Mouse (Mus musculus) spleen, adult 2 months (tissue): Measurements from ENCODE around the gene Spink2. TPM values are rescaled to one million over a fixed set of nuclear protein-coding genes. Genes with fewer than 3 reads are reported as not detected.
"Not testable (repeated sequence)": the region's sequence is repeated elsewhere in the genome, so short reads cannot be mapped to it uniquely, and the experiment has no call there.

Experiments used
- DNase-seq, 2 experiments: peaks; one replicate each; pipeline versions ENCODE4 v3.0.0 to v3.0.0-alpha.2; 2012 to 2021; ENCODE audit warnings: low spot score in 2 of 2, low read depth in 1 of 2
- H3K27ac ChIP-seq: fragments of 200-500 bp; 2 replicates; pipeline ENCODE4 v1.5.1; 2012; ENCODE audit warnings: low read length, inconsistent platforms; ENCODE audit not compliant: insufficient read depth
- H3K27me3 ChIP-seq: fragments of 200-500 bp; 2 replicates; pipeline ENCODE4 v1.6.1; 2012; ENCODE audit warnings: mild to moderate bottlenecking, moderate library complexity, low read length, inconsistent platforms; ENCODE audit not compliant: control insufficient read depth, insufficient read depth
- H3K36me3 ChIP-seq: fragments of 200-500 bp; 2 replicates; pipeline ENCODE4 v1.6.1; 2012; ENCODE audit warnings: mild to moderate bottlenecking, low read length, inconsistent platforms; ENCODE audit not compliant: control insufficient read depth, insufficient read depth
- H3K4me1 ChIP-seq: fragments of 200-500 bp; 2 replicates; pipeline ENCODE4 v1.6.1; 2011; ENCODE audit warnings: inconsistent platforms; ENCODE audit not compliant: control insufficient read depth, insufficient read depth, insufficient read length
- H3K4me3 ChIP-seq: fragments of 200-500 bp; 2 replicates; pipeline ENCODE4 v1.5.1; 2011; ENCODE audit warnings: mild to moderate bottlenecking, inconsistent platforms; ENCODE audit not compliant: insufficient read depth, insufficient read length; ENCODE audit errors: extremely low read depth
- CTCF ChIP-seq: fragments of 200-500 bp; IDR thresholded peaks from 2 replicates; pipeline ENCODE4 v1.5.1; 2011; ENCODE audit warnings: mild to moderate bottlenecking, inconsistent platforms; ENCODE audit not compliant: insufficient read depth, insufficient read length, insufficient replicate concordance; ENCODE audit errors: extremely low read depth
- POLR2A ChIP-seq: fragments of 200-500 bp; IDR thresholded peaks from 2 replicates; pipeline ENCODE4 v1.6.1; 2011; ENCODE audit warnings: low read depth, low read length, inconsistent platforms
- WGBS: fragments of 180-500 bp; shearing (Covaris S2); methylation state at CpG from one replicate; pipeline ENCODE4 v1.1.7; 2018; 5-methylcytosine and 5-hydroxymethylcytosine counted together
- polyA plus RNA-seq: library from polyadenylated mRNA; depleted of rRNA; stranded (reverse); fragments of >200 nt; gene quantifications from 2 replicates; pipeline ENCODE4 v1.2.3, GENCODE M21; 2012

Gene Spink2
- polyA plus RNA-seq, 1 experiment: 0.25 TPM

DNA sequence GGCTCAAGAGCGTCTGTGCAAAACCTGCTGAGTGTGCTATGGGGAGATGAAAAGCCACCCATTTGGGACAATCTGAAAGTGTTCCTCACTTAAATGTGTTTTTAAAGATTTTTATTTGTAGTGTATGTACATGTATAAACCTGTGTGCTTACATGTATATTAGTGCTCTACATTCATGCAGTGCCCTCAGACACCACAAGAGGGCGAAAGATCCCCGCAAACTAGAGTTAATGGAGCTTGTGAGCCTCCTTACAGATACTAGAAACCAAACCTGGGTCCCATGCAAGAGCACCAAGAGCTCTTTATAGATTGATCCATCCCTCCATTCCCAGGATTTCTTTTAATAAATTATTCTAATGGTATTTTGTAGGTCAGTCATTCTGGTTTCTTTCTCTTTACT, 17.3 kb downstream of the Spink2 start:
- Histone ChIP-seq H3K27ac (no peak overlapping the region), H3K4me3 (no peak overlapping the region), H3K27me3 (no peaks in the 10 kb centered on the region), H3K4me1 (no peaks in the 10 kb centered on the region), H3K36me3 (no peaks in the 10 kb centered on the region)
- TF ChIP-seq POLR2A (no peak), CTCF (peak; percentile 32; the same call in 1 of the 2 replicates)
- DNase-seq: peak; percentile 41 to 62
- WGBS: 48% methylated on average over 3 of the region's 3 CpGs

DNA sequence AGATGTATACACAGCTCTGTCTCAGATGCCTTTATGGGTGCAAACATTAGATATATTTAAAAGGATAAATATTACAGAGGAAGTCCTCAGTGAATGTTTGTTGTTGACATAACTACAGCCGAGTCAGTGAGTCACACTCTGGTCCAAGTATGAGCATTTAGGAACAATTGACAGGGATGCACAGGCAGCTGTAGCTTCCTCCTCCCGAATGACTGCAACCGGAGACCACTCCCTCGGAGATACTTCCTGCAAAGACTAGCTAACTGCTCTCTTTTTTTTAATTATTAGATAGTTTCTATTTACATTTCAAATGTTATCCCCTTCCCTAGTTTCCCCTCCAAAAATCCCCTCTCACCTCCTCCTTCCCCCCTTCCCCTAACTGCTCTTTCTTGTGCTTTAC, 18.0 kb downstream of the Spink2 start:
- DNase-seq: no peak
- H3K4me3 ChIP-seq: no peak overlapping the region
- H3K4me1 ChIP-seq: no peaks in the 10 kb centered on the region
- TF ChIP-seq CTCF (no peak), POLR2A (no peak)
- H3K27me3 ChIP-seq: no peaks in the 10 kb centered on the region
- H3K36me3 ChIP-seq: no peaks in the 10 kb centered on the region
- no peak overlapping the region for H3K27ac ChIP-seq
- WGBS: 32% methylated on average over 4 of the region's 4 CpGs

DNA sequence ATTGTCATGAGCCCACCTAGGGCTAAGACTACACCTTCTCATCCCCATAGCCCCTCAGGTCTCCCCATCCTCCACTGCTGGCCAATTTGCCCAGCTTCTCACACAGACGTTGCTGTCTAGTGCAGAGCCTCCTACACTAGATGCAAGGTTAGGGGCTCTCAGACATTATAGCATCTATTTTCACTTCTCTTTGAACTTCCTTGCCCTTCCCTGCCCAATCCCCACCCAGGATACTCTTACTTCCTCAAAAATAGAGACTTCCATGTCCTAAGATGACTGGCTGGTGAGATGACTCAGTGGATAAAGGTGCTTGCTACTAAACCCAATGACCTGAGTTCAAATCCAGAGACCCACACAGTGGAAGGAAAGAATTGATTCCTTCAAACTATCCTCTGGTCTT, 19.6 kb downstream of the Spink2 start:
- Histone ChIP-seq H3K4me1 (no peaks in the 10 kb centered on the region), H3K27me3 (no peaks in the 10 kb centered on the region), H3K4me3 (no peak overlapping the region), H3K36me3 (no peaks in the 10 kb centered on the region), H3K27ac (no peak overlapping the region)
- no peak for DNase-seq
- 57% methylated on average over 1 of the region's 1 CpGs for WGBS
- TF ChIP-seq POLR2A (no peak), CTCF (no peak)

DNA sequence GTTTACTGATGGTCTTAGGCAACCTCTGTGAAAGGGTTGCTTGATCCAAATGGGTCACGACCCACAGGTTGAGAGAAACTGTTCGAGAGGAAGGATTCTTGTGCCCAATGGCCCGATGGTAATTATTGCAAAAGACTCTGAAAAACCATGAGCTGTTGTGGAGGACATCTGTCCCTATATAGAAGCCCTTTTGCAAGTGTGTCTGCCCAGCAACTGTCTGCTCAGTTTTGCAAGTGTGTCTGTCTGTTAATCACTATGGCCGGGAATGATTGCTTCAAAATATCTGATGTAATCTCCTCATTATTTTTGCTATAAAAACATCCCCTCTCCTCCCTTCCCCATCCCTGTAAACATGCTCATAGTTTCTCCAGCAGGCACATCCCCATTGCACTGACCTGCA, 20.2 kb downstream of the Spink2 start:
- Histone ChIP-seq H3K36me3 (no peaks in the 10 kb centered on the region), H3K4me3 (no peak overlapping the region), H3K27ac (no peak overlapping the region), H3K4me1 (no peaks in the 10 kb centered on the region), H3K27me3 (no peaks in the 10 kb centered on the region)
- no peak for DNase-seq
- TF ChIP-seq CTCF: no peak
- no peak for TF ChIP-seq POLR2A
- 81% methylated on average over 4 of the region's 4 CpGs for WGBS

DNA sequence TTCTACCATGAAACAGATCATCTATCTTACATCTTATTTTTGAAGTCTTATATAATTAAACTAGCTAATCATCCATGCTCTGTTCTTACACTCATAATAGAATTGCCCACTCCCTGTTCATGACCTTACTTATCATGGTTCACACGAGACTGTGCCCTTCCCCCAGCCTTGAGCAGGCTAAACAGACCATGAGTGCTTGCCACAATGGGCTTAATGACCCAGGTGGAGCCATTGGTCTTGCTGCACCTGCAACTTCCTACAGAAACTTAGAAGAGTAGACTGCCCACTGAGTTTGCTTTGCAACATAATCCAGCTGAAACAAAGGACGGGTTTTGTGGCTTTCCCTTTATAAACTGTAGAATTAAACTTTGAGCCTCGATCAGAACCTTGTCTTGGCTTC, 22.5 kb downstream of the Spink2 start:
- Histone ChIP-seq H3K27me3 (no peaks in the 10 kb centered on the region), H3K4me1 (no peaks in the 10 kb centered on the region), H3K27ac (no peak overlapping the region), H3K36me3 (no peaks in the 10 kb centered on the region), H3K4me3 (no peak overlapping the region)
- TF ChIP-seq CTCF: no peak
- TF ChIP-seq POLR2A: no peak
- WGBS: 73% methylated on average over 3 of the region's 3 CpGs
- no peak for DNase-seq

DNA sequence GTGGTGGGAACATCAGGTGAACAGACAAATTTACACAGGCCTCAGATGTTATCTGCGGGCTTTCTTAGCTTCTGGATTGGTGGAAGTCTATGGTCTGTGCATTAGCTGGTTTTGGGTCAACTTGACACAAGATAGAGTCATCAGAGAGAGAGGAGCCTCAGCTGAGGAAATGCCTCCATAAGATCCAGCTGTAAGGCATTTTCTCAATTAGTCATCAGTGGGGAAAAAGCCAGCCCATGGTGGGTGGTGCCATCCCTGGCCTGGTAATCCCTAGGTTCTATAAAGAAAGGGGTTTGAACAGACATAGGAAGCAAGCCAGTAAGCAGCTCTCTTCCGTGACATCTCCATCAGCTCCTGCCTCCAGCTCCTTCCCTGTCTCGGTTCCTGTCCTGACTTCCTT, 25.9 kb downstream of the Spink2 start:
- no peaks in the 10 kb centered on the region for H3K27me3 ChIP-seq
- no peaks in the 10 kb centered on the region for H3K36me3 ChIP-seq
- no peak overlapping the region for H3K27ac ChIP-seq
- DNase-seq: no peak
- no peaks in the 10 kb centered on the region for H3K4me1 ChIP-seq
- TF ChIP-seq POLR2A (no peak), CTCF (no peak)
- no peak overlapping the region for H3K4me3 ChIP-seq
- WGBS: 90% methylated on average over 3 of the region's 3 CpGs

DNA sequence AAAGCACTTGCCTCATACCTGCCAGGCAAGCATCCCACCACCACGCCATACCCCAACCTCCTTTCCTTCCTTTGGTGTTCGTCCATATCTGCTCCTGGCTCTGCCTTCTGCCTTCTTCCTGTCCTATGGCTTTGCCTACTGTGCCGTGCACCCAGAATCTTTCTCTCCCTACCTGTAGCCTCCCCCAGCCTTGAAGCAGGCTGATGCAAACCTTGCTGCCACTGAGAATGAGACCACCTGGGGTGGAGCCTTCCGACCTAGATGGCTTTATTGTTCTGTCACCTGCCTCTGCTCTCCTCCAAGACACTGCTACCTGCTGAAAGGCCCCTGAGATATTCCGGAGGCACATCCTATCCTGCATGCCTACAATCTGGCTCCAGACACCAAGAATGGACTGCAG, 27.4 kb downstream of the Spink2 start:
- not testable (repeated sequence) for DNase-seq, H3K4me3 ChIP-seq, H3K4me1 ChIP-seq, H3K27ac ChIP-seq, H3K36me3 ChIP-seq, H3K27me3 ChIP-seq
- 90% methylated on average over 5 of the region's 5 CpGs for WGBS
